Mouse (Mus musculus): ENCODE measurements at regions not wholly inside any gene's neighbourhood (a gene's known extent, or its start where the extent isn't known, plus 50 kb on each side); places are given as distances from the start of the nearest gene placed in this dataset.

GRCm38 (mm10) chr1:18727259-18727658 lies 375.6 kb upstream of the Tfap2d start:
- H3K9ac ChIP-seq (ENCODE audit: insufficient read depth, low read depth, low read length, poor library complexity, severe bottlenecking): no peak overlapping the region
- no peak for DNase-seq (ENCODE audit: low read depth, low spot score)
- H3K4me1 ChIP-seq (ENCODE audit: control insufficient read depth in 2 of 2, insufficient read depth in 2 of 2, low read length in 2 of 2, poor library complexity in 1 of 2): no peaks in the 10 kb centered on the region
- no peak overlapping the region for H3K27ac ChIP-seq (ENCODE audit: insufficient read depth, low read depth, low read length, poor library complexity, severe bottlenecking)
- H3K36me3 ChIP-seq (ENCODE audit: control insufficient read depth, insufficient read depth, low read length, poor library complexity, severe bottlenecking): no peaks in the 10 kb centered on the region
- no peaks in the 10 kb centered on the region for H3K9me3 ChIP-seq (ENCODE audit: control insufficient read depth, insufficient read depth, low read depth, low read length)
- no peak overlapping the region for H3K4me3 ChIP-seq (ENCODE audit: insufficient read depth in 1 of 2, low read depth in 1 of 2, low read length in 2 of 2, poor library complexity in 1 of 2, severe bottlenecking in 1 of 2)
- TF ChIP-seq CHD2 (IDR thresholded peaks at IDR 0.05; ENCODE audit: low read depth, low read length) (no peak), ZC3H11A (IDR thresholded peaks at IDR 0.05; ENCODE audit: borderline replicate concordance, low read depth, low read length) (no peak), MAFK (IDR thresholded peaks at IDR 0.05; ENCODE audit: insufficient read depth, low read depth, low read length) (no peak), ZNF384 (IDR thresholded peaks at IDR 0.05; ENCODE audit: low read depth, low read length) (no peak), HCFC1 (IDR thresholded peaks at IDR 0.05; ENCODE audit: borderline replicate concordance, insufficient read depth, low read length) (no peak)
- in situ Hi-C loops (cut with MboI; ENCODE audit: low sequenced_read_pairs in 2 of 2, unreplicated experiment in 2 of 2): no loop called here

GRCm38 (mm10) chr1:18758347-18759129 lies 344.3 kb upstream of the Tfap2d start:
- Histone ChIP-seq H3K9ac (ENCODE audit: insufficient read depth, low read depth, low read length, poor library complexity, severe bottlenecking) (no peak overlapping the region), H3K4me1 (ENCODE audit: control insufficient read depth in 2 of 2, insufficient read depth in 2 of 2, low read length in 2 of 2, poor library complexity in 1 of 2) (no peaks in the 10 kb centered on the region), H3K27ac (ENCODE audit: insufficient read depth, low read depth, low read length, poor library complexity, severe bottlenecking) (no peak overlapping the region), H3K9me3 (ENCODE audit: control insufficient read depth, insufficient read depth, low read depth, low read length) (no peaks in the 10 kb centered on the region), H3K4me3 (ENCODE audit: insufficient read depth in 1 of 2, low read depth in 1 of 2, low read length in 2 of 2, poor library complexity in 1 of 2, severe bottlenecking in 1 of 2) (no peak overlapping the region), H3K36me3 (ENCODE audit: control insufficient read depth, insufficient read depth, low read length, poor library complexity, severe bottlenecking) (no peaks in the 10 kb centered on the region)
- no peak for DNase-seq (ENCODE audit: low read depth, low spot score)
- TF ChIP-seq ZC3H11A (IDR thresholded peaks at IDR 0.05; ENCODE audit: borderline replicate concordance, low read depth, low read length) (no peak), CHD2 (IDR thresholded peaks at IDR 0.05; ENCODE audit: low read depth, low read length) (no peak), HCFC1 (IDR thresholded peaks at IDR 0.05; ENCODE audit: borderline replicate concordance, insufficient read depth, low read length) (no peak), ZNF384 (IDR thresholded peaks at IDR 0.05; ENCODE audit: low read depth, low read length) (no peak), MAFK (IDR thresholded peaks at IDR 0.05; ENCODE audit: insufficient read depth, low read depth, low read length) (no peak)
- in situ Hi-C loops (cut with MboI; ENCODE audit: low sequenced_read_pairs in 2 of 2, unreplicated experiment in 2 of 2): no loop called here

- peak; percentile 29 for DNase-seq (ENCODE audit: low read depth, low spot score)
- Histone ChIP-seq H3K36me3 (ENCODE audit: control insufficient read depth, insufficient read depth, low read length, poor library complexity, severe bottlenecking) (no peaks in the 10 kb centered on the region), H3K9ac (ENCODE audit: insufficient read depth, low read depth, low read length, poor library complexity, severe bottlenecking) (no peak overlapping the region), H3K27ac (ENCODE audit: insufficient read depth, low read depth, low read length, poor library complexity, severe bottlenecking) (no peak overlapping the region), H3K4me3 (ENCODE audit: insufficient read depth in 1 of 2, low read depth in 1 of 2, low read length in 2 of 2, poor library complexity in 1 of 2, severe bottlenecking in 1 of 2) (no peak overlapping the region), H3K4me1 (ENCODE audit: control insufficient read depth in 2 of 2, insufficient read depth in 2 of 2, low read length in 2 of 2, poor library complexity in 1 of 2) (no peaks in the 10 kb centered on the region), H3K9me3 (ENCODE audit: control insufficient read depth, insufficient read depth, low read depth, low read length) (no peaks in the 10 kb centered on the region)
- in situ Hi-C loops (cut with MboI; ENCODE audit: low sequenced_read_pairs in 2 of 2, unreplicated experiment in 2 of 2): no loop called here
- TF ChIP-seq ZC3H11A (IDR thresholded peaks at IDR 0.05; ENCODE audit: borderline replicate concordance, low read depth, low read length) (peak; percentile 30; the same call in 1 of the 2 replicates), MAFK (IDR thresholded peaks at IDR 0.05; ENCODE audit: insufficient read depth, low read depth, low read length) (no peak)
These were observed 309.2 kb upstream of the Tfap2d start for GRCm38 (mm10) chr1:18793639-18794038.

Data from ES-E14 (cell line).